Mouse (Mus musculus): Measurements from ENCODE around the gene Tdrkh. TPM values are rescaled to one million over a fixed set of nuclear protein-coding genes. Genes with fewer than 3 reads are reported as not detected.

The Tdrkh gene
- polyA plus RNA-seq, 1 experiment from 2014 or later = 50.7 TPM

GRCm38 (mm10) chr3:94372038-94372437, 41.0 kb upstream of the Tdrkh start:
- WGBS = 0% methylated on average over 2 of the region's 3 CpGs
- Histone ChIP-seq H3K9ac (ENCODE audit: low read depth, low read length) (no peak overlapping the region), H3K36me3 (ENCODE audit: control insufficient read depth, insufficient read depth, low read length) (no peaks in the 10 kb centered on the region), H3K27ac (ENCODE audit: low read length) (no peak overlapping the region), H3K4me2 (ENCODE audit: low read length) (peak overlapping the region; percentile 31; the same call in 1 of the 2 replicates), H3K9me3 (replicated peaks; ENCODE audit: control insufficient read depth, low read length, poor library complexity, severe bottlenecking) (no peaks in the 10 kb centered on the region), H3K4me3 (ENCODE audit: low read depth, low read length) (no peak overlapping the region), H3K4me1 (ENCODE audit: control insufficient read depth, insufficient read depth, low read length) (peaks cover 11% of the 10 kb centered on the region; the same call in 1 of the 2 replicates), H3K27me3 (ENCODE audit: control insufficient read depth, insufficient read depth, low read depth, low read length) (peaks cover 2% of the 10 kb centered on the region; the same call in 1 of the 2 replicates)
- ATAC-seq = no peak

GRCm38 (mm10) chr3:94372641-94373040, 40.4 kb upstream of the Tdrkh start, which contains the start of gene Rorc:
Gene Rorc (plus strand): TSS chr3:94372794.
- WGBS = 13% methylated on average over 5 of the region's 5 CpGs
- ATAC-seq = no peak
- H3K9ac ChIP-seq (ENCODE audit: low read depth, low read length) = 0 out of 2 replicates have a peak within 1 kb of the TSS, but pooled peaks have one; percentile 22

GRCm38 (mm10) chr3:94373090-94373489, 40.0 kb upstream of the Tdrkh start:
- no peaks in the 10 kb centered on the region for H3K36me3 ChIP-seq (ENCODE audit: control insufficient read depth, insufficient read depth, low read length)
- H3K4me3 ChIP-seq (ENCODE audit: low read depth, low read length) = no peak overlapping the region
- peak; percentile 3; the same call in 1 of the 2 replicates for ATAC-seq
- peaks cover 2% of the 10 kb centered on the region; the same call in 1 of the 2 replicates for H3K27me3 ChIP-seq (ENCODE audit: control insufficient read depth, insufficient read depth, low read depth, low read length)
- peak overlapping the region; percentile 31 for H3K4me2 ChIP-seq (ENCODE audit: low read length)
- no peak overlapping the region for H3K27ac ChIP-seq (ENCODE audit: low read length)
- 5% methylated on average over 10 of the region's 10 CpGs for WGBS
- H3K9me3 ChIP-seq (replicated peaks; ENCODE audit: control insufficient read depth, low read length, poor library complexity, severe bottlenecking) = no peaks in the 10 kb centered on the region
- H3K9ac ChIP-seq (ENCODE audit: low read depth, low read length) = 0 out of 2 replicates have a peak overlapping the region, but pooled peaks have one; percentile 22
- H3K4me1 ChIP-seq (ENCODE audit: control insufficient read depth, insufficient read depth, low read length) = peaks cover 11% of the 10 kb centered on the region; the same call in 1 of the 2 replicates

More at GRCm38 (mm10) chr3:94372641-94373040, 40.4 kb upstream of the Tdrkh start, which contains the start of gene Rorc:
- Histone ChIP-seq H3K27ac (ENCODE audit: low read length) (no peak within 1 kb of the TSS), H3K4me3 (ENCODE audit: low read depth, low read length) (no peak within 1 kb of the TSS), H3K27me3 (ENCODE audit: control insufficient read depth, insufficient read depth, low read depth, low read length) (peaks cover 2% of the 10 kb centered on the region; the same call in 1 of the 2 replicates), H3K9me3 (replicated peaks; ENCODE audit: control insufficient read depth, low read length, poor library complexity, severe bottlenecking) (no peaks in the 10 kb centered on the region), H3K4me1 (ENCODE audit: control insufficient read depth, insufficient read depth, low read length) (peaks cover 11% of the 10 kb centered on the region; the same call in 1 of the 2 replicates), H3K4me2 (ENCODE audit: low read length) (peak within 1 kb of the TSS; percentile 31), H3K36me3 (ENCODE audit: control insufficient read depth, insufficient read depth, low read length) (no peaks in the 10 kb centered on the region)

DNA sequence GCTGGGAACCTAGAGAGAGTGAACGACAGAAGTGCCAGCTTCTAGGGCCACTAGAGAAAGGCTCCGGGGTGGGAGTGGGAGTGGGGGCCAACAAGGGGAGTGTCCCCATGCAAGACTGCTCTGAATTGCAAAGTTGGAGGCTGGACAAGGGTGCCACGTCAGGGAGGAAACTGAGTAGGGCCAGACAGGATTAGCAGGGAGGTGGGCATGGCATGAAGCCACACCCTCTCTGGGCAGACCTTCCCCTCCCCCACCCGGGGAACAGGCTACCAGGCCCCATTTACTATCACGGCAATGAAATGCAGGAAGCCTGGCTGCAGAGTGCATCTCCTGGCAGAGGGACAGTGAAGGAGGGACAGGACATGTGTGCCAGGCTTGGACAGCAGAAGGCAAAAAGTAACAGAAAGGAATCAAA, 39.5 kb upstream of the Tdrkh start:
- no peaks in the 10 kb centered on the region for H3K36me3 ChIP-seq (ENCODE audit: control insufficient read depth, insufficient read depth, low read length)
- no peaks in the 10 kb centered on the region for H3K9me3 ChIP-seq (replicated peaks; ENCODE audit: control insufficient read depth, low read length, poor library complexity, severe bottlenecking)
- no peak overlapping the region for H3K9ac ChIP-seq (ENCODE audit: low read depth, low read length)
- WGBS = 1% methylated on average over 5 of the region's 5 CpGs
- H3K4me3 ChIP-seq (ENCODE audit: low read depth, low read length) = no peak overlapping the region
- H3K4me2 ChIP-seq (ENCODE audit: low read length) = peak overlapping the region; percentile 31
- peaks cover 2% of the 10 kb centered on the region; the same call in 1 of the 2 replicates for H3K27me3 ChIP-seq (ENCODE audit: control insufficient read depth, insufficient read depth, low read depth, low read length)
- peak; percentile 52; the same call in 1 of the 2 replicates for ATAC-seq
- H3K4me1 ChIP-seq (ENCODE audit: control insufficient read depth, insufficient read depth, low read length) = peaks cover 11% of the 10 kb centered on the region; the same call in 1 of the 2 replicates
- H3K27ac ChIP-seq (ENCODE audit: low read length) = no peak overlapping the region

DNA sequence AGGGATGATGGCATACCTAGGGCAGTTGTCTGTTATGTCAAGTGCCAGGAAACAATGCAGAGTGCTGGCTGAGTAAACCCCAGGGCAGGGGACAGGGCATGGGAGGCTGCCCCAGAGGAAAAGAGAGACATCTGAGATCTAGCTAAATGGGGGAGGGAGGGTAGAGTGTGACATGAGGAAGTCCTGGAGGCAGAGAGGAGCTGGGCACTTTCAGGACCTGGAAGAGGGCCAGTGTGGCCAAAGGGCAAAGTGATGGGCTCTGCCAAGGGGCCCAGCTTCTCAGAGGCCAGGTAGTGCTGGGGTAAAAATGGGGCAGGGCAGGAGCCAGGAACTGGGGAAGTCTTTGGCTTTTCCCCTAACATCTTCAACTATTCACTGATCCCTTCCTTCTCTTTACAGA, 38.4 kb upstream of the Tdrkh start:
- ATAC-seq = no peak
- Histone ChIP-seq H3K27me3 (ENCODE audit: control insufficient read depth, insufficient read depth, low read depth, low read length) (peaks cover 2% of the 10 kb centered on the region; the same call in 1 of the 2 replicates), H3K27ac (ENCODE audit: low read length) (no peak overlapping the region), H3K4me2 (ENCODE audit: low read length) (no peak overlapping the region), H3K9ac (ENCODE audit: low read depth, low read length) (no peak overlapping the region), H3K4me1 (ENCODE audit: control insufficient read depth, insufficient read depth, low read length) (peaks cover 11% of the 10 kb centered on the region; the same call in 1 of the 2 replicates), H3K9me3 (replicated peaks; ENCODE audit: control insufficient read depth, low read length, poor library complexity, severe bottlenecking) (no peaks in the 10 kb centered on the region), H3K36me3 (ENCODE audit: control insufficient read depth, insufficient read depth, low read length) (no peaks in the 10 kb centered on the region), H3K4me3 (ENCODE audit: low read depth, low read length) (no peak overlapping the region)

DNA sequence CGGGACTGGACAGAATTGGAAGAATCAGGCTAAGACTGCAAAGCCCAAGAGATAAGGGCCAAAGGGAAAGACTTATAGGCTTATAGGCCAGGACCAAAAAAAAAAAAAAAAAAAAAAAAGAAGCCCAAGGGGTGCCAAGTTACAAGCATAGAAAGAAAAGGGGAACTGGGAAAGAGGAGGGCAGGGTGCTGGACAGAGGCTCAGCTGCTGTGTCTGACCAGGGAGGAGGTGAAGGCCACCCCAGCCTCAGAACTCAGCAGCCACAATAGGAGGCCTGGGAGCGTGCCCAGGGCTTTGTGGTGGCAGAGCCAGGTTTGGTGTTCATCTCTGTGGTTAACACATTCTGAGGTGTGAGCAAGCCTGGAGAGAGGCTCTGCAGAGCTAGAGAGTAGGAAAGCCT, 37.9 kb upstream of the Tdrkh start:
- Histone ChIP-seq H3K36me3 (ENCODE audit: control insufficient read depth, insufficient read depth, low read length) (no peaks in the 10 kb centered on the region), H3K27ac (ENCODE audit: low read length) (no peak overlapping the region), H3K4me2 (ENCODE audit: low read length) (no peak overlapping the region), H3K9ac (ENCODE audit: low read depth, low read length) (no peak overlapping the region), H3K27me3 (ENCODE audit: control insufficient read depth, insufficient read depth, low read depth, low read length) (peaks cover 2% of the 10 kb centered on the region; the same call in 1 of the 2 replicates), H3K4me3 (ENCODE audit: low read depth, low read length) (no peak overlapping the region), H3K9me3 (replicated peaks; ENCODE audit: control insufficient read depth, low read length, poor library complexity, severe bottlenecking) (no peaks in the 10 kb centered on the region), H3K4me1 (ENCODE audit: control insufficient read depth, insufficient read depth, low read length) (peaks cover 11% of the 10 kb centered on the region; the same call in 1 of the 2 replicates)
- WGBS = 90% methylated on average over 2 of the region's 2 CpGs
- no peak for ATAC-seq

DNA sequence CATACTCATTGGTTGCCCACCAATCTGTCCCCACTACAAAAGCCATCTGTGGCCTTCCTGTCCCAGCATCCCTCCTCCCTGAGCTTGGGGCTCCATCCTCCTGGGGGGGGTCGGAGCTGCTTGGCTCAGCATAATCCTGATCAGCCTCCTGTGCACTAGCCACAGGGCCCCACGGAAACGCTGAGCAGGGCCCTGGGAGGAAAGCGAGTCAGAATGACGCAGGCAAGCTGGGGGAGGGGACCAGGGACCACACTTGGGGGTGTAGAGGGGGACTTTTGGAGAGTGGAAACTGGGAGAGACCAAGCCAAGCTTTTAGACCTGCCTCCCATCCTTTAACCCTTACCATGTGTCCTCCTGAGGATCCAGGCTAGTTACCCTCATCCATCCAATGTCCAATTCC, 37.2 kb upstream of the Tdrkh start:
- Histone ChIP-seq H3K4me3 (ENCODE audit: low read depth, low read length) (no peak overlapping the region), H3K4me2 (ENCODE audit: low read length) (no peak overlapping the region), H3K4me1 (ENCODE audit: control insufficient read depth, insufficient read depth, low read length) (peaks cover 11% of the 10 kb centered on the region; the same call in 1 of the 2 replicates), H3K9me3 (replicated peaks; ENCODE audit: control insufficient read depth, low read length, poor library complexity, severe bottlenecking) (no peaks in the 10 kb centered on the region), H3K36me3 (ENCODE audit: control insufficient read depth, insufficient read depth, low read length) (no peaks in the 10 kb centered on the region), H3K9ac (ENCODE audit: low read depth, low read length) (no peak overlapping the region), H3K27ac (ENCODE audit: low read length) (no peak overlapping the region), H3K27me3 (ENCODE audit: control insufficient read depth, insufficient read depth, low read depth, low read length) (peaks cover 2% of the 10 kb centered on the region; the same call in 1 of the 2 replicates)
- WGBS = 44% methylated on average over 5 of the region's 5 CpGs
- ATAC-seq = no peak

DNA sequence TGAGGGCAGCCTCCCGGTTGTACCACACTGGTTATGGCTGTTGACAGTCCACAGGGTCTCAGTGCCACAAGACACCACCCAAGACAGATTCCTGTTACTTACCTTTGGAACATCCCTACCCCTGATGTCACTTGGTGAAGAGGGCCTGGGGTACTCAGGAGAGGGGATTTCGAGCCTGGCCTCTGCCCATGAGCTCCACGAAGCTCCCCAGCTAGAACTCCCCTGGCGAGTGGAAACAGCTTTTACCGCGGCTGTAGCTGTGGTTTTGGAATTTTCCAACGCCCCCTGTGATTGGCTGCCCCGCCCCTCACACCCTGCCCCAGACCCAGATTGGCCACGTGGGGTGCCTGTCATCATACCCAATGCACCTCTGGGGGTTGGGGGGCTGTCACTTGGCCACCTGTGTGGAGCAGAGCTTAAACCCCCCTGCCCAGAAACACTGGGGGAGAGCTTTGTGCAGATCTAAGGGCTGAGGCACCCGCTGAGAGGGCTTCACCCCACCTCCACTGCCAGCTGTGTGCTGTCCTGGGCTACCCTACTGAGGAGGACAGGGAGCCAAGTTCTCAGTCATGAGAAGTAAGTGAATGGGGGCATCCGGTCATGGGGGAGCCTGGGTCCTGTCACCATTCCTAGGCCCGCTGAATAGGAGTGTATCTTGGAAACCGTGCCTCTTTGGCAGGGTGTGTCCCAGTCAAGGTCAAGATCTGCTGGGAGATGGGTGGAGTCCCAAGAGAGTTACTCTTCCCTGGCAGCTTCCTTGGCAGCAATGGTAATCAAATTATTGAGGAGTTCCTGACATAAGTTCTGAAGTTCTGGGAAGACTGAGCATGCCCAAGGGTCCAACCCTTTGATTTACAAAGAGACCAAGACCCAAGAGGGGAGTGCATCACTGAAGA, 35.8 kb upstream of the Tdrkh start:
- no peak overlapping the region for H3K9ac ChIP-seq (ENCODE audit: low read depth, low read length)
- no peaks in the 10 kb centered on the region for H3K36me3 ChIP-seq (ENCODE audit: control insufficient read depth, insufficient read depth, low read length)
- WGBS = 17% methylated on average over 13 of the region's 13 CpGs
- peaks cover 2% of the 10 kb centered on the region; the same call in 1 of the 2 replicates for H3K27me3 ChIP-seq (ENCODE audit: control insufficient read depth, insufficient read depth, low read depth, low read length)
- H3K4me3 ChIP-seq (ENCODE audit: low read depth, low read length) = no peak overlapping the region
- peaks cover 11% of the 10 kb centered on the region; the same call in 1 of the 2 replicates for H3K4me1 ChIP-seq (ENCODE audit: control insufficient read depth, insufficient read depth, low read length)
- ATAC-seq = no peak
- no peaks in the 10 kb centered on the region for H3K9me3 ChIP-seq (replicated peaks; ENCODE audit: control insufficient read depth, low read length, poor library complexity, severe bottlenecking)
- no peak overlapping the region for H3K4me2 ChIP-seq (ENCODE audit: low read length)
- no peak overlapping the region for H3K27ac ChIP-seq (ENCODE audit: low read length)

Data from midbrain, embryonic 16.5 days (tissue).